Mouse (Mus musculus) spleen, adult 18-20 months (tissue): ENCODE measurements around the gene Mamstr.
A peak's percentile ranks its signal among the peaks of the same experiment; 100 is the strongest.
"Not testable (repeated sequence)": the region's sequence is repeated elsewhere in the genome, so short reads cannot be mapped to it uniquely, and the experiment has no call there.

Experiments
- DNase-seq, 2 experiments: peaks; one replicate each; pipeline ENCODE4 v3.0.0; 2022; ENCODE audit warnings: mixed read lengths in 2 of 2

Gene Mamstr

DNA sequence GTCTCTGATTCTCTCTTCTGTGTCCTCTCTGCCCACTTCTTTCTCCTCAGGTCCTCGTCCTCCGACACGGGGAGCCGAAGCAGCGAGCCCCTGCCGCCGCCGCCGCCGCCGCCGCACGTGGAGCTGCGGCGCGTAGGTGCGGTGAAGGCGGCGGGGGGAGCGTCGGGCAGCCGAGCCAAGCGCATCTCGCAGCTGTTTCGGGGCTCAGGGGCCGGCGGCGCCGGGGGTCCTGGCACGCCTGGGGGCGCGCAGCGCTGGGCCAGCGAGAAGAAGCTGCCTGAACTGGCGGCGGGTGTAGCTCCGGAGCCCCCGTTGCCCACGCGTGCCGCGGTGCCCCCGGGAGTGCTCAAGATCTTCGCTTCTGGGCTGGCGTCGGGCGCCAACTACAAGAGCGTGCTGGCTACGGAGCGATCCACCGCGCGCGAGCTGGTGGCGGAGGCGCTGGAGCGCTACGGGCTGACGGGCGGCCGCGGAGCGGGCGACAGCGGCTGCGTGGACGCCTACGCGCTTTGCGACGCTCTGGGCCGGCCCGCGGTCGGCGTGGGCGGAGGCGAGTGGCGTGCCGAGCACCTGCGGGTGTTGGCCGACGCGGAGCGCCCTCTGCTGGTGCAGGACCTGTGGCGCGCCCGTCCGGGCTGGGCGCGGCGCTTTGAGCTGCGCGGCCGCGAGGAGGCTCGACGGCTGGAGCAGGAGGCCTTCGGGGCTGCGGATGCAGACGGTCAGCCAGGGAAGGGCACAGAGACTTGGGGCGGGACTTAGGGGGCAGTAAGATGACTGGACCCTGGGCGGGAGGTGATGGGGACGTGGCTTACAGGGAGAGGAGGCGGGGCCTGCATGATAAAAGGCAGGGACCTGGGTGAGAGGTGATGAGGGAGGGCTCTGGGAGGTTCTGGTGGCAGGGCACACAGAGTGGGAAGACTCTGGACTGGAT is 11.1 kb upstream of the Mamstr start:
- peak; percentile 81 to 95 for DNase-seq

DNA sequence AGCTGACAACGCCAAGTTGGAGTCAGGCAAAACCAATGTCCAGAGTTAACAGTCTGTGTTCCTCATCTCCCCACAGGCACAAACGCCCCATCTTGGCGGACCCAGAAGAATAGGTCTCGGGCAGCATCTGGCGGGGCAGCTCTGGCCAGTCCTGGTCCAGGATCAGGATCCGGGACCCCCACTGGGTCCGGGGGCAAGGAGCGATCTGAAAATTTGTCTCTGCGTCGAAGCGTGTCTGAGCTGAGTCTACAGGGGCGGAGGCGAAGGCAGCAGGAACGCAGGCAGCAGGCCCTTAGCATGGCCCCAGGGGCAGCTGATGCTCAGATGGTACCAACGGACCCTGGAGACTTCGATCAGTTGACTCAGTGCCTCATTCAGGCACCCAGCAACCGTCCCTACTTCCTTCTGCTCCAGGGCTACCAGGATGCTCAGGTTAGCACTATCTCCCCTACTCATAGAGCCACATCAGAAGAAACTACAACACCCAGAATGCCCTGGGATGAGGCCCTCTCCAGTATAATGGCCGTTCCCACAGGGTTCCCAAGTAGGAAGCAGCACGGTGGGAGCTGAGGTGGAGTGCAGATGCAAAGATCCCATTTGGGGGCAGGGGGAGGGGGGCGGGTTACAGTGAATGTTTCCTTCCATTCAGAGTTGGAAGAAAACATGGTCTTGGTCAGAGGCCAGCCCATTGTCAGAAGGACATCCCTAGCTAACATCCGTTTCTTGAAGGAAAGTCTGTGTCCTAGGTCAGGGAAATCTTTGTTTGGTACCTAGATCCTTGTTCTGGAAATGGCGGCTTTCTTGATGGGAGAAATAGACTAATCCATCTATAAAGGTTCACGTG is 9.5 kb upstream of the Mamstr start:
- DNase-seq: no peak

DNA sequence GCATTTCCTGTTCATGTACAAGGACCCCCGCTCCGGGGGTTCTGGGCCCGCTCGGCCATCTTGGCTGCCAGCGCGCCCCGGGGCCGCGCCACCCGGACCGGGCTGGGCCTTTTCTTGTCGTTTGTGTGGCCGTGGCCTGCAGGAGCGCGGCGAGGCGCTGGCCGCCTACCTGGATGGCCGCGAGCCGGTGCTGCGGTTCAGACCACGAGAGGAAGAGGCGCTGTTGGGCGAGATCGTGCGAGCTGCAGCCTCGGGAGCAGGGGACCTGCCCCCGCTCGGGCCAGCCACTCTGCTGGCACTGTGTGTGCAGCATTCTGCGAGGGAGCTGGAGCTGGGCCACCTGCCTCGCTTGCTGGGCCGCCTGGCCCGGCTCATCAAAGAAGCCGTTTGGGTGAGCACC is 7.3 kb upstream of the Mamstr start:
- no peak for DNase-seq

DNA sequence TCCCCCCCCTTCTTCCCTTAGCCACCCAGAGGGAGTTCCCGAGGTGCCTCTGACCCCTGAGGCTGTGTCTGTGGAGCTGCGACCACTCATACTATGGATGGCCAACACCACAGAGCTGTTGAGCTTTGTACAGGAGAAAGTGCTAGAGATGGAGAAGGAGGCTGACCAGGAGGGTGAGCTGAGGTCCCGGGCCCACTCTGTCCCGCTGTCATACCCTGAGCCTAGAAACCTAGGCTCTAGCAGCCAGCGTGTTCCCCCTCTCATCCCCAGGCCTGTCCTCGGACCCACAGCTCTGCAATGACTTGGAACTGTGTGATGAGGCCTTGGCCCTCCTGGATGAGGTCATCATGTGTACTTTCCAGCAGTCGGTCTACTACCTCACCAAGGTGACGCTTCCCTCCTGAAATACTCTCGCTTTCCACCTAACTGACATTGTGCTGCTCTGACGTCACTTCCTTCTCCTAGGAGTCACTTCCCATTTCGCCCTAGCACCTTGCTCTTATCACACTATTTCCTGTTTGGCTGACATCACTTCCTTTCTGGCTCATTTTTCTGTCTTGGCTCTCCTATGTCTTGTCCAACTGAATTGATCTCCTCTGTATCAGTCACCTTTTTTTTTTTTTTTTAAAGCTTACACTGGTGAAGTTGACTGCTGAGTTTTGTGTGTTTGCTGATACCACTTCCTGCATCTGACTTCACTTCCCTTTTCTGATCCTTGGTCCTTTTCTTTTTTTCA is 4.7 kb upstream of the Mamstr start:
- no peak for DNase-seq

DNA sequence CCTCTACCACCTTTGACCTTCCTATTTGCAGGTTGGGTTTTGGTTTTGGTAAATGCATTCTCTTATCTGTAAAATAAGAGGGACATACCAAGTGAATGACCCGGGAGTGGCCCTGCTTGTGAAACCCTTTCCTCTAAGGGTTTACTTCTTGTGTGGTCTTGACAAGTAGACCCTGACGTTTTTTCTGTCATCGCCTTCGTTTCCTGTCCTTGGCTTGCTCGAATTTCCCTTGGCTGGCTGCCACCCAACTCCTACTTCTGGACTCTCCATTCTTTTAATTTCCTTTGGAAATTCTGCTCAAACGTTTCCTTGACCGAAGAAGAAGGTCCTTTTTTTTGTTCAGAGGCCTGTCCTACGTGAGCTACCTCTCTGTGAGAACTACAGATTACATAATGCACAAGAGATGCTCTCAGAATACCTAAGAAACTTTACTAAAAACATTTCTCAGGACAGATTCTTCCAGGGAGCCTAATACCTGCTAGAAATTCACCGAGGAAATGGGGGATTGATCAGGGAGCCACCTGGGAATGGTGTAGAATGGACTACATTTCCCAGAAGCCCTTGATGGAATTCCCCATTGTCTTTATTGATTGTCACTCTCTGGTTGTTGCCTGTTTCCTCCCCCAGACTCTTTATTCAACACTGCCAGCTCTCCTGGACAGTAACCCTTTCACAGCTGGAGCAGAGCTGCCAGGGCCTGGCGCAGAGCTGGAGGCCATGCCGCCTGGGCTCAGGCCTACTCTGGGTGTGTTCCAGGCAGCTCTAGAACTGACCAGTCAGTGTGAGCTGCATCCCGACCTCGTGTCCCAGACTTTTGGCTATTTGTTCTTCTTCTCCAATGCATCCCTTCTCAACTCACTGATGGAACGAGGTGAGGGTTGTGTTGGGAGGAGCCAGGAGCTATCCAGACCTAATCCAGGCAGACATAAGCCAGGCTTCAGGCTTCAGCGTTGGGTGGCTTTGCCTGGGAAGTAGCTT is 3.8 kb upstream of the Mamstr start:
- DNase-seq: no peak

DNA sequence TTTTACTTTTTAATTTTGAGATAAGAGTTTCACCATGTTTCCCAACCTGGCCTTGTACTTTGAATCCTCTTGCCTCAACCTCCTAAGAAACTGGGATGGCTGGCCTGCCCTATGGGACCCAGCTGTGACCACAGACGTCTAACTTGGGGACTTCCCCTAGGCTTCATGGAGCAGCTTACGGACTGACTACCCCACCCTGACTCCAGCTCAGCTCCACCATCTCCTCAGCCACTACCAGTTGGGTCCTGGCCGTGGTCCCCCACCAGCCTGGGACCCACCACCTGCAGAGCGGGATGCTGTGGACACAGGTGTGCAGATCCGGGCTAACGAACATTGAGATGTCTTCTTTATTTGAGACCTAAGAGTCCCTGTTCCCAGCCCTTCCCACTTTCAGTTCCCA is 2.1 kb upstream of the Mamstr start:
- no peak for DNase-seq

DNA sequence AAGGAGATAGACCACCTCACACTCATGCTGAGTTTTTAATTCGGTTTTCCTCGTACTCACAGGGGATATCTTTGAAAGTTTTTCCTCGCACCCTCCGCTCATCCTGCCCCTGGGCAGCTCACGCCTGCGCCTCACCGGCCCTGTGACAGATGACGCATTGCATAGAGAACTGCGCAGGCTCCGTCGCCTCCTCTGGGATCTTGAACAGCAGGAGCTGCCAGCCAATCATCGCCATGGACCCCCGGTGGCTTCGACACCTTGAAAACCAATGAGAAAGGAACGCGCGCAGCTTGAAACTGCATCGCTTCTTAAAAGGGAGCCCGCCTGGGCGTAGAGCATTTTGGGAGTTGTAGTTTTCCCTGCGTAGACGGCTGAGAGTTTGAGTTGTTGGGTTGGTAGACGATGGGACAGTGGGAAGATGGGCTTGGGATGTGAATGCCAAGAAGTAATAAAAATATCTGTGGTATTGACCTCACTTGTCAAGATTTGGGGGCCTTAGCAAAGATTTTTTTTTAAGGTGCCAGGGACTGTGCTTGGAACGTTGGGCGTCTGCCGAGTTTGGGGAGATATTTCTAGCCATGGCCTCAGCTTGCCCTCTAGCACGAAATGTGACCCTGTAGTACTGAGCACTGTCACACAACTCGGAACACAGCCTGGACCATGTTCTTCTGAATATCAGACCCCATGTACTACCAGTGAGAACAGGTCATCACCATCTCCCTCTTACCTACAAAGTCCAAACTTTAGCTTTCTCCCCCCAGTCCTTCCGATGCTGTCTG is 965 bp upstream of the Mamstr start:
- DNase-seq: no peak

DNA sequence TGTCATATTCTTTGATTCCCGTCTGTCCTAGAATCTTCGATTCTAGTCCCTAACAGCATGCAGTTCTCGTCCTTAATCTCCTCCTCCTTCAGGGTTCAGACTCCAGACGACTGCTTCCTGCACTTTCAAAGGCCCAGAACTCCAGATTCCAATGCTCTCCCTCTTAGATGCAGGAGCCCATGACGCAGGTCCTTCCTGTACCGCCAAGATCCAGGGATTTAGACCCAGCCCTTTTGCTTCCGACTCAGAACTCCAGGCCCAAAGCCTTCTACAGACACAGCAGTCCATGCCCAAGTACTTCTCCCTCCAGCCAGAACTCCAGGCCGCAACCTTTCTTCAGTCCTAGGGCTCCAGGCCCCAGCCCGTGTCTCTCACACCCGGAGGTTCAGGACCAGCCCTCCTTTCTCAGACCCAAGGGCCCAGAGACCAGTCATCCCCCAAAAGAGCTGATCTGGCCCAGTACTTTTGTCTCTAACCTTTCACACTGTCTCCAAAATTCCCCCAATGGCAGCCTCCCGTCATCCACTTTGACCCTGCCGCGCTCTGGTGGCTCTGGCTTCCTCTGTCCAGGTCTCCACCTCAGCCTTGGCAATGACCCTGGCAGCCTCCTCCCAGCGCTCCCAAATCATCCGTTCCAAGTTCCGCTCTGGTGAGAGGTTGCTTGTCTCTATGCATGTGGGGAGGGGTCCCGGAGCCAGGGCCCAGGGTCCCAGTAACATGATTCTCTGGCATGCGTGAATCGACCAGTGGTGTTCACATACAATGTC is 597 bp downstream of the Mamstr start:
- DNase-seq: no peak

DNA sequence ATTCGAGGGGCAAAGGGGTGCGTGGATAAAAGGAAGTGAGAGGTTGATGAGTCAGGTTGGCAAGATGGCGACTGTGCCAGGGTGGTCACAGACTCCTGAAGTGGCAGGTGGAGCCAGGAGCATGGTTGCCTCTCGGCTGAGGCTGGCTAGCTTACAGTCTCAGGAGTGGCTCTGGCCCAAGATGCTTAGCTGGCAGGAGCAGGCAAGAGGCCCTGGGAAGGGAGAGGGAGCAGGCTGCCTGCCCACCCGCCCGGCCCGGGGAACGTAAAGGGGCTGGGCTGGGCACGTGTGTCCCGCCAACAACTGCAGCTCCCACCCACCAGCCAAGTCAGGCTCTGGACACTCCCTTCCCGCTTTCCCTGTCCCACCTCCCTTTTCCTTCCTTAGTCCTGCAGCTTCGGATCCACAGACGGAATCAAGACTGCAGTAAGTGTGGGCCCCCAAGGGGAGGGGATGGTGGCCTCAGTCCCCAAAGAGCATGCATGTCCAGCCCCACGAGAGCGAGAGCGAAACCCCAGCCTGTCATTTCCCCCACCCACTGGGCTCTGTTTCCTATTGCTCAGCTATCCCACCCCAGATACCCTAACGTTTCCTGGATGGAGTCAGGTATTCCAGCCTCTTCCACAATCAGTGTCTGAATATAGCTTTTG is 1.7 kb downstream of the Mamstr start:
- no peak for DNase-seq

DNA sequence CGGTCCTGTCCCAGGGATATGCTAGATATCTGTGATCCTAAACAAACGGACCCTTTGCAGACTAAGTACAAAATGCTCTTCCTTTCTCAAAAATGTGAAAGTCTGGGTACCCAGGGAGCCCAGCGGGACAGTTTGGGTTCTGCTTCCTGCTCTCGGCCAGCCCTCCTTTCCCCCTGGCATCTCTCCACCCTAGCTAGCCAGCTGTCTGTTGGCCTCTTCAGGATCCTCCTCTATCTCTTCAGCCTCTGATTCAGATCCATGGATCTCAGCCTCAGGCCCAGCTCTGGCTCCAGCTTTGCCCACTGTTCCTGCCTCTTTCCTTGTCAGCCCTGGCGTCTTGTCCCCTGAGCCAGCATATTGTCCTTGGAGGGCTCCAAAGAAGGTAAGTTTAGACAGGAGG is 2.3 kb downstream of the Mamstr start:
- DNase-seq: no peak

DNA sequence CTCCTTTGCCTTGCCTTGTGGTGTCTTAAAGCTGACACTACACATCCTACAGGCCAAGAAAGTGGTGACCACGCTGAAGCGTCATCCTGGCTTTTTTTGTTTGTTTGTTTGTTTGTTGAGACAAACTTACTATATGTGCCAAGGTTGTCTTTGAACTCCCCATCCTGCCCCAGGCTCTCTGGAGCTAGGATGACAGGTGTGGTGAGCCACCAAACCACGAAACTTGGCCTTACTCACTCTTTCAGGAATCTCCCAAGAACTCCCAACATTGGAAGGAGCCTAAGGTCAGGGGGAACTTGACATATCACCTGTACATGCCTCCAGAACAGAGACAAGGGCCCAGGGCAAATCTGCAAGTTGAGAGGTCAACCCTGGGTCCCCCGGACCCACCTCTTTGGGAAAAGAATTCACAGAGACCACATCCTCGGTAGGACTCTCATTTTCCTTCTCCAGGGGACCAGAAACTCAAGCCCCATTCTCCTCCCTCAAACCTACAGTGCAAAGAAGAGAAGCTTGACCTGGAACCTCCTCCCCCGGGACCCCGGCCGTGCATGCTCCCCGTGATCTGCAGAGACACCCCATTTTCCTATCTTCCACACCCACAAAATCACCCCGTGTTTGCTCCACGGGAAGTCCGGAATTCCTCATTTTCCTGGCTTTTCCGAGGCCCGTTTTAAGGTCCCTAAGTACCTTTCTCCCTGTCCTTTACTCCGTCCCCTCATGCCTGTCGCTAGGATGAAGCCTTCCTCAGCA is 2.9 kb downstream of the Mamstr start:
- DNase-seq: no peak

DNA sequence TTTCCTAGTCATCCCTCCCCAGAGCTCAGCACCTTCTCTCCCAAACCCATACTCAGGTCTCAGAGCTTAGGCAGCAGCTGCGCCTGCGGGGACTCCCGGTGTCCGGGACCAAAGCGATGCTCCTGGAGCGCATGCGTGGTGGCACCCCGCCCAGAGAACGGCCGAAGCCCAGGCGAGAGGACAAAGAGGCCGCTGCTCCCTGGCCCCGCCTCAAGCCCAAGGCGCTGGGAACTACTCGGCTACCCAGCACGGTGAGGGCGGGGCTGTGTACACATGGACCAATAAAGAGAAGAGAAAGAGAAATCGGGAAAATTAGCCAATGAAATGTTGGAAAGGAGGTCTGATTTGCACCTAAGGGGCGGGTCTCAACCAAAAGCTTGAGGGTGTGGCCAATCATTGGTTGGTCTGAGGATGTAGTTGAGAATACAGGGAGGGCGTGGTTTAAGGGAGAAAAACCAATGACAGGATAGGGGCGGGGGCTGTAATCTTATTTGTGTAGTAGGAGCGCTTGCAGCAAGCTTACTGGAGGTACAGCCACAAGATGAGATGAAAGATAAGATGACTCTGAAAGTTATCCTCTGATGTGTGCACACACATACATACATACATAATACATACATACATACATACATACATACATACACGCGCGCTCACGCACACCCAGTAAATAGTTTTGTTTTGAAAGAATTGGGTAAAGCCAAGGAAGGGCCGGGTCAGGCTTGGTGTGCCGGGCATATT is 3.8 kb downstream of the Mamstr start:
- peak; percentile 58 to 68 for DNase-seq

DNA sequence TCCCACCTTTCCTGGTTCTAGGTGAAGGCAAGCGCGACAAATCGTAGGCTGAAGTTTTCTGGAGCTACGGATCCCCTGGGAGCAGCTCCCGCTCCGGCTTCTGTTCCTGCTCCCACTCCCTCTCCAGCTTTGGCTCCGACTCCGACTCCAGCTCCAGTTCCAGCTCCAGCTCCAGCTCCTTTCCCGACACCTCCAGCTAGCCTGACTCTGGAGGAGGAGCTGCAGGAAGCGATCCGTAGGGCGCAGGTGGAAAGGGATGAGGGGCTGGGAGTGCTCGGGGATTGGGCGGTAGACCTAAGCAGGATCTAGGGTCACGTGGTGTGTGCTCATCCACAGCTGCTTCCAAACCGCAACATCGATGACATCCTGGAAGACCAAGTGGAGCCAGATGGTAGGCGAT is 4.4 kb downstream of the Mamstr start:
- no peak for DNase-seq

DNA sequence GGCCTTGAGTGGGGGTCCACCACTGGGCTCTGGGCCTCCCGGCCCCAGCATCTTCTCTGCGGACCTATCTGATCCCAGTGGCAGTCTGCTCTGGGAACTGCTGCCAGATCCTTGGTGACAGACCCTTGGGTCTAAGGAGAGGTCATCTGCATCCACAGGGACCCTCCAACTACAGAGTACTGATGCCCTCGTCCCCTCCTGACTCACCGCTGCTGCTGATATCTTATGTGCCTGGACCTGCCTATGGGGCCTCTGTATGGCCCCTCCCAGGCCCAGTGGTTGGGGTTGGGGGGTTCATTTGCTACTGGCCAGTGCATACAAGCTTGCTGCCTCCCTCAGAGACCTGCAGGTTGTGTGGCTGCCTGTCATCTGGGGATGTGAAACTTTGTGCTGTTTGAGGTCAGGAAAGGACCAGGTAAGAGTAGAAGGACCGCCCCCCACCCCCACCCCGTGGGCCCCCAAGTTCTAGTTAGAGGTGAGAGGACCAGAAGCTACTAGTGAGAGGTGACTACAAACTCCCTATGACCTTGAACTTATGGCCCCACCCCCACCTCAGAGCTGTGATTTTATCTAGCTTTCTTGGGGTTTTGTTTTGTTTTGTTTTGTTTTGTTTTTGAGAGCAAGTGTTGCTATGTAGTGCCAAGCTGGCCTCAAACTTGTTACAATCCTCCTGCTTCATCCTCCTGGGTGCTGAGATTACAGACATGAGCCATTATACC is 5.3 kb downstream of the Mamstr start:
- DNase-seq: no peak

DNA sequence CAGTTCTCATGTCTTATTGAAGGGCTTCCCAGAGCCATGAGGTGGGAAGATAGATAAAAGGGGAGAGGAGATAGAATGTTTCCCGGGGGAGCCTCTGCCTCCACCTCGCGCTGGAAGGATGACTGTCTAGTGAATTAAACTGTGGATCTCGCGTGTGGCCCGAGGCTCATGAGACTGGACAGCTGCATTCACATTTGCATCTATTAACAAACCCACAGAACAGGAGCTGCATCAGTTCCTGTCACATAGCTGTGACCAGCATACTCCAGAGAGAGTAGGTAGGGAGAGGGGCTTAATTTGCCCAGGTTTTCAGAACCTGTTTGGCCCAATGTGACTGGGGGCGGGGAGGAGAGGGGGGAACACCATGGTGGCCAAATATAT is 5.8 kb downstream of the Mamstr start:
- no peak for DNase-seq

DNA sequence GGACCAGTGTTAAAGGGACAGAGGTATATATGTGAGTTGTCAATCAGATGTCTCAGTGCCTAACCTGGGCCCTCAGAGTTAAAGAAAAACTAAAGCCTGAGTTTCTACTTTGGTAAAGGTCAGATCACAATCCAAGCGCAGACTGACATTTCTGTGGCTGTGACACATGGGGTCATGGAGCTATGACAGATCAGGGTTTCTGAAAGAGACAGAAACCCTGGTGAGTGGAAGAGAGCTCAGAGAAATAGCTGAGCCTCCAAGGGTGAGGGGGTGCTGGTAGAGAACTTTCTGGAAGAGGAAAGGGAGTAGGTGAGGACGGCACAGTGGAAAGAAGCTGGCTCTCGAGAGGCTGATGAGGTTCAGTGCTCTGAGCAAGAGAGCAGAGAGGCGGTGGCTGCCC is 6.9 kb downstream of the Mamstr start:
- DNase-seq: no peak

DNA sequence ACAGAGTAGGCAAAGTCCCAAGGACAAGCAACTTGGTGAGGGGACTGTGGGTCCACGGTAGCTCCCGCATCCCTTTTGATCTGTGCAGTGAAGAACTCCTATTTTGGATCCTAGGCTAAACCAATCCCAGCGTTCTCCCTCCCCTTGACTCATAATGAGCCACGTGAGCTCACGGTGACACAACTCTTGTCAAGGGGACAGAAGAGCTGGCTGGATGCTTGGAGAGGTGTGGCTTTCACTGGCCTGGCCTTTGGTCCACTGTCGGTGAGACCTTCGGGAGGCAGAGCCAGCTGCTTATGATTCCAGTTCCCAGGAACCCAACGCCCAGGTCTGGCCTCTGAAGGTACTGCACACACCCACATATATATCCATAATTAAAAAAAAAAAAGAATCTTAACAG is 9.6 kb downstream of the Mamstr start:
- no peak for DNase-seq

DNA sequence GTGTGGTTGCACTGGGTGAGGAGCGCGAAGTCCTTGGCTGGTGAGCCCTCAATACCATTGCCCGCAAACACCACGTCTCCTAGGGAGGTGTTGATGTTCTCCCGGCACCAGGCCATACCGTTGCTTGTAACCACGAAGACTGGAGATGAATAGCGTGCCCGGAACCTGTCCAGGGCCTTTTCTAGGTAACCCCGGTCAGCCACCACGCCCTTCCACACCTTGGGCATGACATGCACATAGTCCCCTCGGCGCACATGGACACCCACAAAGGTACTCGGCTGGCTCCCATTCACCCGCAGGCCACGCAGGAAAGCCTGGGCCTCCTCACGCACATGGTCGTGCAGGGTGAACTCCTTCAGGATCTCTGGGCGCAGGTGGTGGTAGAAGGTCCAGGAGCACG is 10.7 kb downstream of the Mamstr start:
- DNase-seq: not testable (repeated sequence)
